Mouse (Mus musculus) bone marrow macrophage, adult 2 months (primary cell): ENCODE data around the gene Col18a1.

Experiments
- CTCF ChIP-seq: IDR thresholded peaks from 2 replicates; pipeline ENCODE4 v1.5.1; 2012; ENCODE audit warnings: low read depth, mild to moderate bottlenecking, low read length, moderate library complexity
- POLR2A ChIP-seq: IDR thresholded peaks from 2 replicates; pipeline ENCODE4 v1.6.1; 2012; ENCODE audit warnings: mild to moderate bottlenecking, low read depth, low read length, borderline replicate concordance

DNA sequence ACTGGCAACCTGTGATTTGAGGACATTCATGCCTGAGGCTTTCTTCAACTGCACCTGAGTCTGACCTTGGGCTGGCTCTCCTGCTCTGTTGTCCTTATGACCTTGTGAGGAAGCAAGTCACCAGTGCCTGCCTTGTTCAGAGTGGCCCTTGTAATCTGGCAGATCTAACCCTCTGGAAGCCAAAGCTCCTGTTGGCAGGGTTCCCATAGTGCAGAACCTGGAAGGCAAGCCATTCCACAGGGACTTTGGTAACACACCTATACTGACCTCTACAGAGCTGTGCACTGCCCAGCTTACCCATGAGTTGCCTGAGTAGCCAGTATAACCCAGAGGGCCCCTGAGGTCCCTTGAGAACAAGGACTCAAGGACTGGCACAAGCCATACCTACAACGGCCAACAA, 48.0 kb downstream of the Col18a1 start:
- no peak for TF ChIP-seq CTCF
- no peak for TF ChIP-seq POLR2A
